Mouse (Mus musculus) testis, adult 2 months (tissue): ENCODE data around the gene Brap.

Source experiments
- CTCF ChIP-seq: fragments of 200-500 bp; IDR thresholded peaks from 2 replicates; pipeline ENCODE4 v1.5.1; 2012; ENCODE audit warnings: low read depth, mild to moderate bottlenecking, inconsistent platforms, low read length, moderate library complexity; ENCODE audit not compliant: control insufficient read depth, insufficient read depth, insufficient replicate concordance
- POLR2A ChIP-seq: fragments of 200-500 bp; IDR thresholded peaks from 2 replicates; pipeline ENCODE4 v1.6.1; 2012; ENCODE audit warnings: low read depth, mild to moderate bottlenecking, inconsistent platforms, low read length, moderate library complexity; ENCODE audit not compliant: control insufficient read depth

- TF ChIP-seq CTCF, result no peak
- no peak for TF ChIP-seq POLR2A
Observed at GRCm38 (mm10) chr5:121664078-121664477, 3.7 kb downstream of the Brap start.
